Mouse (Mus musculus): ENCODE results near the gene Ypel2.

- TF ChIP-seq CTCF (IDR thresholded peaks at IDR 0.05; ENCODE audit: borderline replicate concordance, control insufficient read depth, extremely low read depth, insufficient read depth, low read length, poor library complexity) (no peak), POLR2A (IDR thresholded peaks at IDR 0.05; ENCODE audit: control insufficient read depth, extremely low read depth, insufficient read depth, low read length, poor library complexity) (no peak)
Observed at GRCm38 (mm10) chr11:86932201-86932600, 61.3 kb downstream of the Ypel2 start.

All from thymus, adult 2 months (tissue).